Mouse (Mus musculus): ENCODE measurements at regions not wholly inside any gene's neighbourhood (a gene's known extent, or its start where the extent isn't known, plus 50 kb on each side); places are given as distances from the start of the nearest gene placed in this dataset.

GRCm38 (mm10) chr13:60426192-60426840, 175.4 kb upstream of the Dapk1 start:
- DNase-seq (ENCODE audit: inconsistent age in 2 of 2, low spot score in 1 of 2) = no peak

DNA sequence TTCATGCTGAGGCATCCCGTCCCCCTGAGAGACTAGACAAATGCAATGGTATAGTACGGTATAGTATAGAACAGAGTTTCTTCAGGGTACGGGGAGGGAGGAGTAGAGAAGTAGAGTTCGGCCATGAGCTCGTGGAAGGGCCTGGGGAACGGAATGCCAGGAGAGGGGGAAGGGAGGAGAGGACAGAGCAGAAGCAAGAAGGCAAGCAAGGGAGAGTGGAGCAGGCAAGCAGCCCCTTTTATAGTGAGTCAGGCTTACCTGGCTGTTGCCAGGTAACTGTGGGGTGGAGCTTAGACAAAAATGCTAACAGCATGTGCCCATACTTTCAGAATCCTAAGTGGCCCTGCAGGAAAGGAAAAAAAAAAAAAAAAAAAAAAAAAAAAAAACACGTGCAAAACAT, 174.7 kb upstream of the Dapk1 start:
- DNase-seq (ENCODE audit: inconsistent age in 2 of 2, low spot score in 1 of 2) = no peak

DNA sequence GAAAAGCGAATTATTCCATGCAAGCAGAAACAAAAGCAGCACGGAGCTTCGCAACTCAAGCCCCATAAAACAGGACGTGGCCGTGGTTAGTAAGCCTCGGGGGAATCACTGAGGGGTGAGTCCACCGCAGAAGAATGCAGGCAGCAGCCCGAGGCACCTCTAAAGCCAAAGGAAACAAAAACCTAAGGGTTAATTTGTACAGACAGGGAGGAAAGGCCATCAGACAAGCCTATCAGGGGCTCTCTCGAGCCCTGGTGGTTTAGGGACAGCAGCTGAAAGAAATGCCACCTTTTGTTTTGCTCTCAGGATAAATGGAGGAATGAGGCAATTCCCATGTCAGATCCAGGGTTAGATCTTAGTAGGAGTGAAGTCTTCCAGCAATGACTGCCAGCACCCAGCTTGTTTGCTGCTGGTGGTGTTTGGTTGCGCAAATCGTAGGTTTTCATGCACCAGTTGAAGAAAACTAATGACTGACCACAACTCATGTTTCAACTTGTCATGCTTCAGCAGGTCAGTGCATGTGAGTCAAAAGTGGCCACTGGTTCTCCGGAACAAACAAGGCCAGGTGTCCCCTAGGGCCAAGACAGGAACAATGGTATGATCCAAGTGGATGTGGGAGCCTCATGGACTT, 173.9 kb upstream of the Dapk1 start:
- peak in 1 of 2 experiments; percentile 59 for DNase-seq (ENCODE audit: inconsistent age in 2 of 2, low spot score in 1 of 2)

DNA sequence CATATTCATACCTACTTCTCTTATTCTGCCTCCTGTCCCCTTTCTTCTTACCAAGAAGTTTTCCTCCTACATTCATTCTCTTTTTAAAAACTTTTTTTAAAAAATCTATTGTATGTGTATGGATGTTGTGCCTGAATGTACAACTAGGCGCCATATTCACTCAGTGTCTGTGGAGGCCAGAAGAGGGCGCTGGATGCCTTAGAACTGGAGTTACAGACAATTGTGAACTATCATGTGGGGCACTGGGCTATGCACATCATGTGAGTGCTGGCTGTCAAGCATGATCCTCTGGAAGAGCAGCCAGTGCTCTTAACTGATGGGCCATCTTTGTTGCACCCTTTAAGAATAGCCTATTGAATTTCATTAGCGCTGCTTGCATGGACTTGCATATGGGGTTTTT, 172.6 kb upstream of the Dapk1 start:
- DNase-seq (ENCODE audit: inconsistent age in 2 of 2, low spot score in 1 of 2) = peak; percentile 23 to 64

DNA sequence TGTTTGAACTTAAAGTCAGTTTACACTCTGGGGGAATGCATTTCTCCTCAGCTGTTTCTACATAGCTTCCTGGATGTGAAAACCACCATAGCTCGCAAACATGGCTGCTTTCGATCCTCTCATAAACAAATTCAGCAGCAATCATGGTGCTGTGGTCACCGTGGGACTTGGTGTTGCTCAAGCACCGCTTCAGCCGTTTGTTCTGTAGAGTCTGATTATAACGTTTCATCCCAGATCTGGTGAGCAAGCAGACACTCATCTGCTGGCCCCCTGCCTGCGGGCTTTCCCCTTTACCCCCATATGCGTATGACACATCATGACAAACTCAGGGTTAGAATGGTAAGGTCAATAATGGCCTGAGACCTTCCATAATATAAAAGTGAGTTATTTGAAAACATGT, 170.3 kb upstream of the Dapk1 start:
- peak in 1 of 2 experiments; percentile 57 for DNase-seq (ENCODE audit: inconsistent age in 2 of 2, low spot score in 1 of 2)

DNA sequence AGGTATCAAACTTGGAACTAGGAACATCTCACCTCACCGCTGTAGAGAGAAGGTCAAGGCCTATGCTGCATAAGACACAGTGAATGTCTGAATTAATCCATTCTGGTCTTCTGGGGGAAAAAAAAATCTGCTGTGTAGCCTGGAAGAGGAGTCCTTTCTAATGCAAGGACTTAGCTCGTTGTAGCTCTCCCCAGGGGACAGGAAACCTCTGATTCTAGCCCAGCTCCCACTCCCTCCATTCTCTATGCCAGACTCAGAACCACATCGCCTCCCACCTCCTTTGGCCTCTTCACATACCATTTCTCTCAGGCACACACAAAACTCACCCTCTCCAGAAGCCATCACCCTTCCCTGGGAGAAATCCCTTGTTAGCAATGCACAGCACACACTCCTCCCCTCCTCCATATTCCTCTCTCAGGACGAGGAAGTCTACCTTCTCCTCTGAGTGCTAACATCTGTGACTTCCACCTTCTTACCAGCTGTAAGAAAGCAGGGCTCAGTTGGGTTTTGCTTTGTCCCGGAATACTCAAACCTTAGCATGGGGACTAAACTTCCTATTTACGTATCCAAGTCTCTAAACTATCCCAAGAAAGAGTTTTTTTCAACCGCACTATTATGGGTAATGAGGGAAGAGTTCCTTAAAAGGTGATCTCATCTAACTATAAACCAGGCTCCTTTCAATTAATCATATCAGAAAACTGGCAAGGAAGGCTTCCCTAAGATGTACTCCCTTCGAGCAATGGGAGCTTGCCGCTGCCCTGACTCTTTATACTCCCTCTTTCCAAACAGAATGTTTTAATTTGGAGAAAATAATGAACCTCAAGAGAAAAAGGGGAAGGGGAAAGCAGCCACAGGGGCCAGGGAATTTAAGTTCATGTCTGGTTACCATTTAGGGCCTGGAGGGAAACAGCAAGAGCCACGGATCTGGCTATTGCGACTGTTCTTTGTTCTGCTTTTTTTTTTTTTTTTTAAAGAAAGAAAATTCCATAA, 167.2 kb upstream of the Dapk1 start:
- DNase-seq (ENCODE audit: inconsistent age in 2 of 2, low spot score in 1 of 2) = no peak

GRCm38 (mm10) chr13:60435333-60435732, 166.4 kb upstream of the Dapk1 start:
- no peak for DNase-seq (ENCODE audit: inconsistent age in 2 of 2, low spot score in 1 of 2)

DNA sequence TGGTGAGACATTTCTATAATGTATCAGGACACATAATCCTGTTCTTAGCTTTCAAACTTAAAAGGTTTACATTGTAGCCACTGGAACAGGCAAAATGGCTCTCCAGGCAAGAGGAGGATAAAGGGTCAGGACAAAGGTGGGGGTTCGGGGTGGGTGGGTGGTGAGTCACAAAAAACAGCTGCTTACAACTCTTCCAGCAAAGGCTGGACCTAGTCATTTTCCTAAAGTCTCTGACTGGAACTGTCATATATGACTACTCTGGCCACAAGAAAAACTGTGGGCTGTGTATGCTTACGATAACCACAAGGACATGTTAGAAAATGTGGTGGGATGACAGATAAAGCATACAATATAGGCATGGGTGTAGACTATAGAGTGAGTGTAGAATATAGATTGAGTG, 163.6 kb upstream of the Dapk1 start:
- DNase-seq (ENCODE audit: inconsistent age in 2 of 2, low spot score in 1 of 2) = no peak

GRCm38 (mm10) chr13:60440586-60440985, 161.2 kb upstream of the Dapk1 start:
- DNase-seq (ENCODE audit: inconsistent age in 2 of 2, low spot score in 1 of 2) = no peak

DNA sequence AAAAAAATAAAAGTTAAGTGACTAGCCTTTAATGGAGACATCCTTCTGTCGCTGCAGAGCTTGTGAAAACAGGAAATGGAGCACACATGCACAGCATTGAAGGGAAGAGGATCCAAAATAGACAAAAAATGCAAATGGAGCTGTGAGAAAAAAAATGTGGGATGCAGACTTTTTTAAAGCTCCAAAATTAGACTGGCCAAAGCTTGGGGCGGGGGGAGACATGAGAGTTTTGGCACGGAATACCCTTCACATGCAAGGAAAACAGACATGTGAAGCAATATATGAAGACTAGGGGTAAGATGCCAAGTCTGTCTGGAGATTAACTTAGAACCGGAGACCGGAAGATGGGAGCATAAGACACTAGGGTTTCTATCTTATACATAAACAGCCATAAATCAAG, 156.6 kb upstream of the Dapk1 start:
- DNase-seq (ENCODE audit: inconsistent age in 2 of 2, low spot score in 1 of 2) = no peak

- no peak for DNase-seq (ENCODE audit: inconsistent age in 2 of 2, low spot score in 1 of 2)
Observed at GRCm38 (mm10) chr13:60446926-60447325, 154.8 kb upstream of the Dapk1 start.

DNA sequence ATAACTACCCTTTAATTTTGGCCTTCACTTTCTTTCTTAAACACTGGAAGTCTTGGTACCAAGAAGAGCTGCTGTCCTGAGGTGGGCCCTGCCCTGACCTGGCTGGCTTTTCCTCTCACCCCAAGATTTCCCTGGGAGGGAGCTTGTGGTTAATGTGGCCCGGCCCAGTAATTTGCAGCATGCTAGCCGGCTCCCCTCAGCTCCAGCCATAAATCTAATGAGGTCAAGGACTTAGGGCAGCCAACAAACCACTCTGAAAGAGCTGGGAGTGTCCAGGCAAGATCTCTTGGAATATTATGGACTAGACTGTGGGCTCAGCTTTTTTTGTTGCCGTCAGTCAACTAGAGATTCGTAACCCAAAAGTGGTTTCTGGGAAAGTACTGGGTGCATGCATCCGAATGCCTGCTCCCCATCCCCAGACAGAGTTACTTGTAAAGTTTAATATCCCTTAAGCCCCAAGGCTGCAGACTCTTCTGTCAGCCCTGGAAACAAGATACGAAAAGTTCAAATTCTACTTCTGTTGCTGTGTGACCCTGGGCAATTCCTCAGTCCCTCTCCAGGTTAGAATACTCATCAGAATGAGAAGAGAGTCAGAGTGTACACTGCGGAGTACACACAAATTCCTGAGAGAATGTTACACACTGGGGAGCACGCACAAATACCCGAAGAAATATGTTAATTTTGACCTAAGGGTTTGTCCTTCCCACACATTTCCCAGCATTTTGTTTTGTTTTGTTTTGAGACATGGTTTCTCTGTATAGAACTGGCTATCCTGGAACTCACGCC, 150.8 kb upstream of the Dapk1 start:
- DNase-seq (ENCODE audit: inconsistent age in 2 of 2, low spot score in 1 of 2) = peak; percentile 69 to 84

DNA sequence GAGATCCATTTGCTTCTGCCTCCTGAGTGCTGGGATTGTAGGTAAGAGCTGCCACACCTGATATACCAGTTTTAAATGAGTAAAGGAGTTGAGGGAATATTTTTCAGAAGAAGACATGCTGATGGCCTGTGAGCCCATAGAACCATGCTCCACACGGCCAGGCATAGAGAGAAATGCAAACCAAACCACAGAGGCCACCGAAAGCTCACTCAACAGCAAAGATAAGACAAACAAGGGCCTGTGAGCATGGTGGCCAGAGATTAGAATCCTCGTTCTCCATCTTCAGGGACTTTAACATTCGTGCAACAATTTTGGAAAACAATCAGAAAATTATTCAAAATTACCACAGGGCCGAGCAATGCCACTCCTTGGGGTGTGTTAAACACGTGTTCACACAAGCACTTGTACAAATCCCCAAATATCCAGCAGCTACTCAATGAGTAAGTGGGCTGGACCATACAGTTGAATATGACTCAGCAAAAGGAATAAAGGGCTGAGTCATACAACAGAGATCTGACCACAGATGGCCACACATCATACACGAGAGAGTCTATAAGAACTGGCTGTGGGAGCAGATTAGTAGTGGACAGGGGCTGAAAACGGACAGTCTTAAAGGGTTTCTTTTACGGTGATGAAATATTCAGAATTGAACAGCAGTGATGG, 147.8 kb upstream of the Dapk1 start:
- DNase-seq (ENCODE audit: inconsistent age in 2 of 2, low spot score in 1 of 2) = no peak

DNA sequence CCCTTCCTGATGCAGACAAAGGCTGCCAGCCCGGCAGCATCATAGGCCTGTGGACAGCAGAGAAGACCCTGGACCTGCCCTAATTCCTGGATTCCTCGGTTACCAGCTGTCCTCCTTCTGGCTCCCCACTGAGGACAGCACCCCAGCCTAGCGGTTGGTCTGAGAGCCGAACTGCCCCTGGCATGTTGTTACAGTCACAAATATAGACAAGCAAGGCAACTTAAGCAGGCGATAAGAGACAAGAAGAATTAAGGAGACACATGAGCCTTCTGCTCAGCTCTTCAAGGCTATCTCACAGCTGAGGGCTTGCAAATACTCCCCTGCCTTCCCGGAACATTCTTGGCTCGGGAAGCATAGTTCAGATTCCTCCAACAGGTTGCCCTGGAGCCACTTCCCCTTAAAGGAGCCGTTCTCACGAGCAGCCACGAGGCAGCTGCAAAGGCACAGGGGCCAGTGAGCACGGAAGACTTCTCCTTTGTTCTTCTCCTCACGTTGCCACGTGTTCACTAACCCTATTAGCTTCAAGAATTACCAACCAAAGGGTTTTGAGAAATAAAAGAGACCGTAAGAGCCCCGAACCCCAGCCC, 146.6 kb upstream of the Dapk1 start:
- DNase-seq (ENCODE audit: inconsistent age in 2 of 2, low spot score in 1 of 2) = peak; percentile 36 to 72

DNA sequence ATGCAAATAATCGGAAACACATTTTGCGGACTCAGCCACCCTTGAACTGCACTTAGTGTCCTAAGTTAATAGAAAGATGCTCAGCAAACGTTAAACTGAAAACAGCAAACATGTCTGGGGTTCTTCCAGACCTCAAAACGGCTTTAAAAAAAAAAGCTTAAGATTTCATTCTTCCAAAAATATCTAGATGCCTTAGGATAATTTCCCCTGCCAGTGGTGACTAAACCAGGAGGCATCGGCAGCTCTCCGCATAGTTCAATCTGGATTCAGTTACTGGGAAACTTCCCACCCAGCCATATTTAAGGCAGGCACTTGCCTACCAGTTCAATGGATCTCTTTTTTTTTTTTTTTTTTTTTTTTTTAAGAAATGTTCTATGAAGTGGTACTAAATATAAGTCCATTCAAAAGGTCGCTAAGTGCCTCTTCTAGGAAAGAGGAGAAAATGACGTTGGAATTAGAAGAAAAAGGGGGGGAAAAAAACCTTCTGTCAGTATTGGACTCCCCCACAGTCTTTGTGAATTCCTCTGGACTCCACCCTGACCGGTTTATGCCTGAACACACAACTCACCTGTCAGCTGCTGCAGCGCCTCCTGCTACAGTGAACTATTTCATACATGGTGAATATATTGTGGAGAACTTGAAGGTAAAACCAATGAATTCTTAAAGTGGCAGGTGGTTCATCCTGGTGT, 145.7 kb upstream of the Dapk1 start:
- no peak for DNase-seq (ENCODE audit: inconsistent age in 2 of 2, low spot score in 1 of 2)

- no peak for DNase-seq (ENCODE audit: inconsistent age in 2 of 2, low spot score in 1 of 2)
Observed at GRCm38 (mm10) chr13:60457277-60457676, 144.5 kb upstream of the Dapk1 start.

- no peak for DNase-seq (ENCODE audit: inconsistent age in 2 of 2, low spot score in 1 of 2)
Observed at GRCm38 (mm10) chr13:60459002-60459401, 142.7 kb upstream of the Dapk1 start.

DNA sequence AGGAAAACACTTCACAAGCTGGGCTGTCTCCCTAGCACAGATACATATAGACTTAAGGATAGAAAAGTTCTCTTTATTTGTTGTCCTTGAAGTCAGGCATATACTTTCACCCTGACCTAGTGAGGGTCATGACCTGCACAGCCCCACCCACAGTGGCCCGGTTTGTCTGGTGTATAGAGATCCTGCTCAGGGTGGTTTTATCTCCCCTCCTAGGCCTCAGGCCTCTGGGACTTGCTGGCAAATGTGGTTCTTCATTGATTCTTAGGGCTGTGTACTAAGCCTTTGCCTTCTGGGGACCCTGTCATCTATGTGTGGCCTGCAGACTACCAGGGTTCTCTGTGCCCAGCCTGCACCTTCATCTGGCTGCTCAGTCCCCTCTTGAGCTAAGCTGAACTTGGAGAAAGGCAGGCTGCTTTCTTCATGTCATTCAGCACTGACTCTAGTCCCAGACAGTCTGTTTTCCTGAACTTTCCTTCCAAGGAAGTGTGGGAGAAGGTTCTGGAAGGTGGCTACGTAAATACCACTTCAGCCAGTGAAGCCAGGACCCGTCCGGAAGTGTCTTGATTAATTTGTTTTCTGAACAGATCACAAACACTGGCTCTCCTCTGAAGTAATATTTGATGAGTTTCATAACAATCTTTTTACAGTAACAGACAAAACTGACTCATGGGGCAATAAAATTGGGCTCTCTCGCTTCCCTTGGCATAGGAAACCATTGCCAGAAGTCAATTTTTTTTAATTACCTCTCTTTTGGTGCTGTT, 135.0 kb upstream of the Dapk1 start:
- DNase-seq (ENCODE audit: inconsistent age in 2 of 2, low spot score in 1 of 2) = peak in 1 of 2 experiments; percentile 63
